Mouse (Mus musculus): ENCODE results near the gene Ilf2.

- TF ChIP-seq POLR2A (IDR thresholded peaks at IDR 0.05; ENCODE audit: borderline replicate concordance, extremely low read depth, insufficient read depth, insufficient read length, poor library complexity, severe bottlenecking) = no peak
- TF ChIP-seq CTCF (IDR thresholded peaks at IDR 0.05; ENCODE audit: borderline replicate concordance, extremely low read depth, insufficient read depth, insufficient read length) = no peak
Measured at GRCm38 (mm10) chr3:90460315-90460714, 15.6 kb upstream of the Ilf2 start.
